Mouse (Mus musculus) cortical plate, adult 2 months (tissue): ENCODE data around the gene Mbnl2.

Experiments used
- CTCF ChIP-seq: fragments of 200-500 bp; IDR thresholded peaks from 2 replicates; pipeline ENCODE4 v1.5.1; 2011; ENCODE audit warnings: mild to moderate bottlenecking, control low read depth, low read length; ENCODE audit not compliant: insufficient read depth; ENCODE audit errors: extremely low read depth
- POLR2A ChIP-seq: fragments of 200-500 bp; IDR thresholded peaks from 2 replicates; pipeline ENCODE4 v1.6.1; 2011; ENCODE audit warnings: mild to moderate bottlenecking, low read length, control low read depth; ENCODE audit not compliant: insufficient read depth; ENCODE audit errors: extremely low read depth

DNA sequence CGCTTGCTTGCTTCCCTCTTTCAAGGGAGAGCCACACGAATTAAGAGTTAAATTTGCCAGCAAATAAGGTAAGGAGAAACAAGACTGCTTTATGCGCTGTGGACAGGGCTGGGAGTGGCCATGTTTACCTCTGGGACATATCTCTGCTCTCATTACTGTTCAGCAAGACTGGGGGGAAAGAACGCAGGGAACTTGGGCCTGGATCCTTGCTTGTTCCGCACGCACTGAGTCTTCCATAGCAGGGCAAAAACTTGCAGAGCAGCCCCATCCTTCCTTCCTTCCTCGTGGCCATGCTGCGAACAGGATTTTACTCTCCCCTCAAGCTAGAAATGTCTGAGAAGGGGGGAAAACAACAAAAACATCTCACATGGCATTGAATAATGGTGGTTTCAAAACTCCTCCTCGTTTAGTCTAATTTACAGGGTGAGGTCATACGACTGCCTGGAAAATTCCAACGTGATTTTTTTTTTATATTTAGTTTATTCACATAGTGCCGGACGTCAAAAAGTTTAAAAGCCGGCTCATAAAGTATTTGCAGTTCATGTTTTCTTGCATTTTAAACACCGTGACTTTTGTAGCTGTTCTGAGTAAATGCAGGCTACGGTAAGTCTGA is 21.8 kb downstream of the Mbnl2 start:
- no peak for TF ChIP-seq CTCF
- TF ChIP-seq POLR2A: no peak
